Mouse (Mus musculus) layer of hippocampus, postnatal 14 days (tissue): ENCODE data around the gene Scamp4. TPM values are rescaled to one million over a fixed set of nuclear protein-coding genes. Genes with fewer than 3 reads are reported as not detected.

Source experiments
- DNase-seq, 2 experiments: peaks; one replicate each; pipeline ENCODE4 v3.0.0; 2021 to 2022; ENCODE audit warnings: low spot score in 2 of 2, mixed read lengths in 1 of 2
- long read RNA-seq, 2 experiments: library from polyadenylated mRNA; stranded (forward); transcript quantifications; one replicate each; pipeline ENCODE4 v2.0.0; 2021
- total RNA-seq, 2 experiments: library from RNA; stranded (reverse); gene quantifications; 2 replicates each; pipeline ENCODE4 v1.2.3; 2021

The Scamp4 gene
- 10 to 100 TPM; 38.5 to 40.7 TPM for total RNA-seq
- long read RNA-seq, experiment 1, transcript Scamp4-201 (7 exons, 1,804 nt) = major isoform, 52 of 80 reads
- long read RNA-seq, experiment 1, partial matches to known transcripts = 5 of 80 reads
- long read RNA-seq, experiment 1, other reads (novel, unspliced or antisense) = 16 of 80 reads
- long read RNA-seq, experiment 2, transcript Scamp4-201 (7 exons, 1,804 nt) = major isoform, 54 of 81 reads
- long read RNA-seq, experiment 2, transcript Scamp4-203 (6 exons, 639 nt) = minor isoform, 5 of 81 reads
- long read RNA-seq, experiment 2, partial matches to known transcripts = 4 of 81 reads
- long read RNA-seq, experiment 2, other reads (novel, unspliced or antisense) = 13 of 81 reads

DNA sequence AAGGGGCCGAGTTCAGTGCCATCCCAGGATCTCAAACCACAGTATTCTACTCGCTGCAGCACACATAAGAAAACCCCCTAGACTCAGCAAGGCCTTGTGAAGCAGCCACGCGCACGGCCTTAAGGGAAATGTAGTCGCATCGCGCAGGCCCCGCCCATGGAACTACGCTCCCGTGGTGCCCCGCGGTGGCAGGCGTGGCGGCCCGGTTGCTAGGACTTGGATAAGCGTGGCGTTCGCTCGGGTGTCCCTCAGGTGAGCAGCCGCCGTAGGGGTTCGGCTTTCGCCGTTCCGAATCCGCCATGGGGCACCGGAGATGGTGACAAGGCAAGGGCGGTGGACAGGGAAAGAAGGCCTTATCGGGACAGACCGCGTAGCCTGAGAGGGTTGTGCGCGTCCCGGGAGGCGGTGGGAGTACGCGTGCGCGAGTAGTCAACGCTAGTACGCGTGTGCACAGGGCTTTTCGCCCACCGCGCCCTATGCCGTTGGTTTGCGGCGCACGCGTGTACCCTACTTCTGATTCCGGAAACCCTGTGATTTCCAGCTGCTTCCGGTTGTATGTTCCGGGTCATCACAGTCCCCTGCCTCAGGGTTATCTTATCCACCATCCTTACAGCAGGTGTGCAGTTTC lies at the start of gene Scamp4, which contains the start of gene Adat3:
Gene Scamp4 (plus strand): TSS at position 175 of the 628 bp plus-strand sequence.
Gene Adat3 (plus strand): TSS at position 183 of the 628 bp plus-strand sequence.
- DNase-seq = peak; percentile 96 to 99

DNA sequence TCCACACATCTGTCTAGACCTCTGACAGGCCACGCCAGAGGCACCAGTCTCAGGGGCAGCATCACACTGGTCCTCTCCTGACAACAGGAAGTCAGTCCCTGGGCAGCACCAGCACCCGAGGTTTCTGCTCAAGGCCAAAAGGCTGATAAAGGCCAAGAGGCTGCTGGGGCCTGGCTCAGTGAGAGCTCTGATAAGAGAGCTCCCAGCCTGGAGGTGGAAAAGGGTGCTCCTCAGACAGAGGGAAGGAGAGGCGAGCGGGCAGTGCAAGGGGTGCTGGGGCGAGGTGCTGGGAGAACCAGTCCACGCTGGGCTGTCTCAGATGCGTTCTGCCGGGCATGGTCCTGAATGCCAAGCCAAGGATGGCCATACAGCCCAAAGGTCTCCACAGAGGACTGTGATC lies 49.1 kb upstream of the Scamp4 start:
- no peak for DNase-seq

- no peak for DNase-seq
These were observed 48.7 kb upstream of the Scamp4 start for GRCm38 (mm10) chr10:80553997-80554396.

- peak; percentile 69 to 81 for DNase-seq
These were observed 45.2 kb upstream of the Scamp4 start for GRCm38 (mm10) chr10:80557346-80557965.

DNA sequence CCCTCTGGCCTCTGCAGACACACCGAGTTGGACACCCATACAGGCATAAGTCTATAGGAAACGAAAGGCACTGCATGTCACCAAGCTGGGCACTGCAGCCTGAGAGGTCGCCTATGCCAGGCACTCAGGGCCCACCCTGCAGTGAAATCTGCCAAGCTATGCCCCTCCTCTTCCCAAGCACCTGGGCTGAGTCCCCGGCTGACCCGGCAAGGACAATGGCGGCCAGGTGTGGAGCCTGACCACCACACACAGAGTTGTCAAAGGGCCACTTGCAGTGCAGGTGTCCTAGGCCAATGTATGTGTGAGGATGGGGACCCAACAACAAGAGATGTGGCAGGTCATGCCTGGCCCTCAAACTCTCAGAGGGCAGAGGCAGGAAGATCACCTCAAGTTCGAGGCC lies 43.2 kb upstream of the Scamp4 start:
- DNase-seq = no peak

DNA sequence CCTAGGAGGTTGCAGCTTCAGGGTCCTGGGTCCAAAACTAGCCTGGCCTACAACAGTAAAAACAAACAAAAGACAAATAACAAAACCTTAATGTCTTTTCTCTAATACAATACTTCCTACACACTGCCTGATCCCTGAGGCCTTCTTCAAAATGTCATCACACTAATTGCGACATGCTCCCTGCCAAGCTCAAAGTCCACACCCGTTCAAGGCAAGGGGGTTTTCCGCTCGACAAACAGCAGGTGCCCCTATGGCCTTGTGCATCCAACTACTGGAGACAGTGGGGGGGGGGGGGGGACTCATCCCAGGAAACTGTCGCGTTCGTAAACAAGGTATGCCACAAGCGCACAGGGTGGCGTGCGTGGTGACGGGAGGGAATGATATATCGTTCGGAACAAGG lies 42.1 kb upstream of the Scamp4 start:
- no peak for DNase-seq

- peak; percentile 95 to 97 for DNase-seq
These were observed 41.3 kb upstream of the Scamp4 start, which contains the start of gene Rexo1 for GRCm38 (mm10) chr10:80561116-80561944. Rexo1 (minus strand) TSS chr10:80561560.

DNA sequence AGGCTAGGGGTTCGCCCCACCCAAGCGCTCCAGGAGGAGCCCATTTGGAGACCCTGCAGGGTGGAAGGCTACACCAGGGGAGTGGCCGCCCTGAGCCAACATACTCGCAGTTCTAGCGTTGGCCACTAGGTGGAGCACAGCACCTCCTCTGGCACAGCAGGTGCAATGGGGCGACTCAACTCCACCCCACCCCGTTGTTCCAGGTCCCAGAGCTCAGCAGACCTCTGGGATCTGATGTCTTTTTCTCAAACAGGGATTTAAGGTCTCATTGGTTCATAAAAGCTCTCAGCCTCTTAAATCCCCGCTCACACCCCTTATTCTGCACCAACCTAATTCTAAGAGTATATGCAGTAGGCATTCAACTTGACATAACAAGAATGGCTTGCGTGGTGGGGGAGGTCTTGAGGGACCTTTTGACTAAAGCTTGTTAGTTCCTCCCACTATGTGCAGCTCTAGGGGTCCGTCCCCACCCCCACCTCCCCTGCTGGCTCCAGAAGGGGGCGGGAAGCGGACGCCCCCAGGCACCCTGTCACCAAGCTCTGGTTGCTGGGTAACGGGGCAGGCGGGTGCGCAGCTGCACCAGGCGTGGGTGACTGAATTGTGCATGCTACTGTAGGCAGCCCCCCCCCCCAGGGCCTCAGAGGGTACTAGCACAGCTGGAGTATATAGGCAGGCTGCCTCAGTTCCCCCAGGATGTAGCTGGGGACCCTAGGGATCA lies 36.1 kb upstream of the Scamp4 start:
- DNase-seq = peak; percentile 89 to 91

- DNase-seq = no peak
These were observed 33.8 kb upstream of the Scamp4 start for GRCm38 (mm10) chr10:80568876-80569275.

DNA sequence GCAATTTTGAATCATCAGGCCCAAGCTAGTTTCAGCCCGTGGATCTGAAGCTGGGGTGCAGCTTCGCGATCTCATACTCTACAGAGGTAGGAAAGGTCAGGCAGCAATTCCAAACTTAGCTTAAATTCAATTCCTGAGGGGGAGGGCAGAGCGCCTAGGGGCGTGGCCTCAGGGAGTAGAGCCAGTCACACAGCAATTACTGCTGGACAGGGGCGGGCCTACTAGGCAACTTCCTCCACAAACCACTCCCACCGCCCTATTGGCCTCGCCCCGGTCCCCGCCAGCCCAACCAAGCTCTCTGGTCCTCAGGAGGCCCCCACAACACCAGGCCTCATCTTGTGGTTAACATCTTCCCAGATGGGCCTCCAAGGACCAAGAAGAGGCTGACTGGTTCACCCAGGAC lies 33.0 kb upstream of the Scamp4 start:
- DNase-seq = no peak

- DNase-seq = no peak
These were observed 32.3 kb upstream of the Scamp4 start for GRCm38 (mm10) chr10:80570419-80570818.

GRCm38 (mm10) chr10:80570871-80571836 lies 31.5 kb upstream of the Scamp4 start:
- peak in 1 of 2 experiments; percentile 64 for DNase-seq

DNA sequence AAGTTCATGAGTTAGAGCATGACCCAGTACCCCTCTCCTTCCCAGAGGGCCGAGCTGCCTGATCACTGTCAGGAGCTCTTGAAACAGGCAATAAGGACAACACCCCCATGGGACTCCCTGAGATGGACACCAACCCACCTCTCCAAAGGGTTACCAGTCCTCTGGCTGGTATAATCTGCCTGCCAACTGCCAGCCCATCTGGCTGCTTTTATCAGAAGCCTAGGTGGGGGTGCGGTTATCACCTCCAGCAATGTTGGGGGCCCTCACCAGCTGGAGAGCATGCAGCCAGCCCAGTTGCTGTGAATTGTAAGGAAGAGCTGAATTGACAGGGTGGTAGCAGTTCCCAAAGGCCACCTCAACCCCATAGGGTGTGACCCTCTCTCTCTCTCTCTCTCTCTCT lies 30.2 kb upstream of the Scamp4 start:
- no peak for DNase-seq

DNA sequence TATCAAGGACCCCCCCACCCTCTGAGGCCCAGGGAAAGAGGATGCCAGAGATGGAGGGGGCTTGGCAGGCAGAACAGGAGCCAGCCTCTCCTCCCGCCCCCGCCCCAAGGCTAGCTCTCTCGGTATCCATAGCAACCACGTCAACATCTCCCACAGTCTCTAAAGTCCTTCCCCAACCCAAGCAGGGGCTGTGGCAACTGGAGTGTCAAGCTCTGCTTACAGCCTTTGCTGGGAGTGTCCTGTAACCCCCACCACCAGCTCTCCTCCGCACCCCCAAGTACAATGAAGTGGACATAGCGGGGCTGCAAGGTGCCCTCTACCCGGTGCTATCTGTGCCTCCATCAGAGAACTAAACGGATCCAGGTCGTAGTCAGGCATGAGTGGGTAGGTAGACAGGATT lies 28.7 kb upstream of the Scamp4 start:
- no peak for DNase-seq

GRCm38 (mm10) chr10:80574896-80575295 lies 27.8 kb upstream of the Scamp4 start:
- no peak for DNase-seq

- DNase-seq = no peak
These were observed 26.7 kb upstream of the Scamp4 start for GRCm38 (mm10) chr10:80575925-80576324.

GRCm38 (mm10) chr10:80576351-80577194 lies 26.1 kb upstream of the Scamp4 start:
- DNase-seq = no peak
